Mouse (Mus musculus): ENCODE measurements around the gene Abracl.

Gene Abracl

DNA sequence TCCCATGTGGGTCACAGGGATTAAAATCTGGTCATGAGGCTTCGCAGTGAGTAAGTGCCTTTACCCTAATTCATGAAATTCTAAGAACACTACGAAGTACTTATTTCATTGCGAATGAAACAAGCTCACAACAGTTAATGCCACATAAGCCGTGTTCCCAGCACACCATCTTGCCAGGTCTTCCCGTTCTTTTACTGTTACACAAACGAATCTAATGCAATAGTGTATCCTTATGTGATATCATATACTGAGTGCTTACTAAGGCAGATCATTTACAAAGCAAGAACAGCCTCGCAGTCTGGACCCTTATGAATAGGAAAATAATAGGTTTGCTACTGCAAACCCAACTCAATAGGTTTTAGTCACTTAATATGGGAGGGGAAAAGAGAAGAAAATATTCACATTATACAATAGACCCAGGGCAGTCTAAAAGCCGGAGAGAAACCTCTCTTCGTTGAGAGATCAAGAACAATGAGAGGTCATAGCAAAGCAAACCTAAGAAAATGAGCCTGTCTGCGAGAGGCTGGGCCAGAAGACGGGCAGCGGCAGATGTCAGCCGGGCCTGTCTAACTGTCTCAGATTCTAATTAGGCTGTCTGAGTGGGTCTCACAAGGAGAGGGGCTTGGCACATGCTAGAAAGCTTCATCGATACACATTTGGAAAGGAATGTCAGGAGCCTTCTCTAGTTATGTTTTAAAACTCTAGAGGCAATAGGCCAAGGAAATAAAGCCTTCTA, 1.3 kb downstream of the Abracl start:
- DNase-seq: no peak

DNA sequence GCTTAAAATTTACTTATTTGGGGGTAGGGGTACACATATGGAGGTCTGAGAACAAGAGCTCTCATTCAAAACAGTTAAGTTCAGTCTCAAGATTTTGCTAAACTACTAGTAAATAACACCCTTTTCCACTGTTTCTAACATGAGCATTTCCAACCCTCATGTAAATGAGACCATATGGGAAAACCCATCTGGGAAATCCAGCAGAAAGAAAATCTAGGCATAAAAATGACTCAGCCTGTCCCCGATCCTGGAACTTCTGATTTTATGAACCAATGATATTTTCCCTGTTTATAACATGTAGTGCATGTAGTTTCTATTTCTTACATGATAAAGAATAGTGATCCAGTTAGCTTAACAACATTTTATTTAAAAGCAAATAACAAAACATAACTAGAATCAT, 2.2 kb downstream of the Abracl start:
- DNase-seq: no peak

GRCm38 (mm10) chr10:18020443-18020842, 2.6 kb downstream of the Abracl start:
- DNase-seq: no peak

DNA sequence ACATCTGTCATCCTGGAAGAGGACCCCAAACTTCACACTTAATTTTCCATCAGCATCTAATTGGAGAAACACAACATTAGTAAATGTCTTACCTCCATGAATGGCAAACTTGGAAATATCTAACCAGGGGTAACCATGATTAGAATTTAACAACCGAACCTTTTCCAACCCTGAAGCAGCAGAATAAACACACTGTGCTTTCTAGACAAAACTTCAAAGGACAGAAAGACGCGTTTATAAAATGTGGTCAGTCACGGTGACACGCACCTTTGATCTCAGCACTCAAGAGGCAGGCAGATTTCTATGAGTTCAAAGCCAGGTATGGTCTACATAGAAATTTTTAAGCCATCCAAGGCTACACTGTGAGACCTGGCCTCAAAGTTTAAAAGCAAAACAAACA, 11.3 kb downstream of the Abracl start:
- no peak for DNase-seq

- no peak for DNase-seq
Observed at GRCm38 (mm10) chr10:18009744-18010143, 13.3 kb downstream of the Abracl start.

- DNase-seq: no peak
Observed at GRCm38 (mm10) chr10:18008118-18008517, 15.0 kb downstream of the Abracl start.

GRCm38 (mm10) chr10:18007243-18007642, 15.8 kb downstream of the Abracl start:
- no peak for DNase-seq

DNA sequence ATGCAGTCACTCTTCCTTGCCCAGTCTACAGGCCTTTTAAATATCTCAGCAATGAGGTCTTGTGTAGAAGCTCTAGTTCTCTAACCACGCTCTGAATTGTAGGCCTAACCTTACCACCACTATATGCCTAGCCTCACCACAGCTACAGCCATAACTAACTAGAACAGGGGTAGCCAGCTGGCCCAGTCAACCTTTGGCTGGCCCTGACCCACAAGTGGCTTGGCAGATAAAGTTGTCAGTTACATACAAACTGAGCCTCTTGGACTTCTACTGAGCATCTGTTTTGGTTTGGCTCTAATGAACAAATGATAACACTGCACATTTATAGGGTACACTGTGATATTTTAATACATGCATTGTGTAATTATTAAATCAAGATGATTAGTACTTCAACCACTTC, 16.3 kb downstream of the Abracl start:
- no peak for DNase-seq

DNA sequence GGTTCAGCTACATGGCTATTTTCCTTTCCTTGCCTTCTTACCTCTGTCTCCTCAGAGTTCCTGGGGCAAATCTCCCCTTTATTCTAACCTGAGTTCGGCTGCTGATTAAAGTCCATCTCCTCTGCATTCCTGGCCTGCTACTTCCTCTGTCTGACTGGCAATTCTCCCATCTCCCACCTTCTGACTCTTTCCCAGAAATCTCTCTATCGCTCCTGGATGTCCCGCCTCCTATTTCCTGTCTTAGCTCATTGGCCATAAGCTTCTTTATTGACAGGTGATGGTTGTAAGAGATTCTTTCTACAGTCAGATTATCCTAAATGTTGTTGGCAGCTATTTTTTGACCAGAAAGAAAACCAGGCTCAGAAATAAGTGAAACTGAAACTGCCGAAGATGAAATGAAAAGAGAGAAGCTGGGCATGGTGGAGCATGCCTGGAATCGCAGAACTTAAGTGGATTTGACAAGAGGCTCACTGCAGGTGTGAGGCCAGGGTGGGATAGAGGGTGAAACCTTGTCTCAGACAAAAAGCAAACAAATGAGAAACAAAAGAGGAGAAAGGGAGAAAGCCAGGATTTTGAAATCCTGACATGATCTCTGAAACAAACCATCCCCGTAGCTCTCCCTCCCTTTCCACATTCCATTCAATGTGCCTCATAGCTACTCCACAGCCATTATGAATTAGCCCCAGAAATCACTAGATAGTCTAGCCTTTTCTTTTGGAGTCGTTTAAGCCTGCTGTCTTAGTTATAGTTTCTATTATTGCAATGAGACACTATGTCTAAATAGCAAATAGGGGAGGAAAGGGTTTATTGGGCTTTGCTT, 17.7 kb downstream of the Abracl start:
- DNase-seq: peak in 1 of 2 experiments; percentile 21

DNA sequence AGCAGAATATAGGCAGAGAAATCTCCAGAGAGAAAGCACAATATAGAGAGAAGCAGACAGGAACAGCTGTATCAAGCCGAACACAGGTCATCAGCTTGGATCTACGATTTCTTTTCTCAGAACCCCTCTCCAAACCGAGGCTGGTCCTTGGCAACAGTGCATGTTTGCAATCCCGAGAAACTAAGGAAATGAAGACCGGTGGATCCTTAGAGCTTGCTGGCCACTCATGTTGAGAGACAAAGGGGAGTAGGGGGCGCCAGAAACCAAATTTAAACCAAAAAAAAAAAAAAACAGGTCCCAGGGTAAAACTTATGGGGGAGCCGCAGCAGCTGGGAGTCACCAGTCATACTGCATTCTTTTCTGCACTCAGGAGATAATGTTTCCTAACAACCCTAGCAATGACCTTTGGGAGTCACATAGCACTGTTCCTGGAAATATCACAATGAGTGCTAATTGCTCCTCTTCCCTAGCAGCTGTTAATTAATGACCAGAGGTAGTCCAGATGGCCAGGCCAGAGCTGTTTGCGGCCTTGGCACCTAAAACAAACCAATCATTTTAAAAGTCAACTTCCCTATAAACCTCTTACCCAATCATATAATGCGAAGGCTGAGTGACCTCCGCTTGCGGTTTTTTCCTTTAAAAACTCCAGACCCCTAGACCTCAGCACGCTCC, 19.0 kb downstream of the Abracl start:
- peak; percentile 14 to 49 for DNase-seq

- no peak for DNase-seq
Observed at GRCm38 (mm10) chr10:17990576-17990975, 32.5 kb downstream of the Abracl start.

- no peak for DNase-seq
Observed at GRCm38 (mm10) chr10:17989136-17989535, 34.0 kb downstream of the Abracl start.

GRCm38 (mm10) chr10:17987823-17988423, 35.2 kb downstream of the Abracl start:
- DNase-seq: no peak

DNA sequence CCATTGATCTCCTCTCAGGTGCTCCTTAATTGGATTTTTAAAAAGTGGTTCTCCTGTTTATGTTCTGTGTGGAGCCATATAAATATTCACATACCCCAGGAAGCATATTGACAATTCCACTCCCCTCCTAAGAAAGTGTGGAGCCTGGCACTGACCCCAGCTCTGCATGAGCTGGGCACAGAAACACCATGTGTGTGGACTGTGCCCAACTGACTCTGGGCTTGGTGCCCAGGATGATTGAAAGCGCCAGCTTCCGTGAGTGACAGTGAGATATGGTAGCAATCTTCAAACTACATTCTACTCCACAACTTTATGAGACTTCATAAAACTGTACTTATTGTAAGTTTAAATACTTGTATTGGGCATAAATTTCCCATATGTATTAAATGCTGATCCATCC, 39.8 kb downstream of the Abracl start:
- peak; percentile 8 to 37 for DNase-seq

DNA sequence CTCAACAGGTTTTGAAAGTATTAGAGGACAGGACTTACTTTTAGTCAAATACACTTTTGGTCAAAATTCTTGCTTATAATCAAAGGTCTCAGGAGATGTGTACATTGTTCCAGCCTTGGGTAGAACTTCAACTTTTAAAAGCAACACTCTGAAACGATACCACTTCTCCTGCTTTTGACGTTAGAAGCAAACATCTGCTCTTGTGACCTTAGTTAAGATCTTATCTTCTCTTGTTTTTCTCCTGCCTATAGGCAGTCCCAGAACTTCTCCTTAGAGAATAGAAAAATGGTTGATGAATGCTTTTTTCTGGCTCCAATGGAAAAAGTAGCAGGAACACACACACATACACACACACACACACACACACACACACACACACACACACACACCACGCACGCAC, 57.0 kb downstream of the Abracl start:
- DNase-seq: no peak

Measured in kidney, postnatal 25 days (tissue).